Mouse (Mus musculus): Measurements from ENCODE around the gene Tigd2. TPM values are rescaled to one million over a fixed set of nuclear protein-coding genes. Genes with fewer than 3 reads are reported as not detected.

Gene Tigd2
- polyA plus RNA-seq, 1 experiment from 2014 or later: 10.6 TPM

Other genes starting within 250 kb of the Tigd2 start
- 23.4 and 26.7 TPM in 2 replicates for gene Fam13a, start 184.3 kb upstream of the Tigd2 start, polyA plus RNA-seq (2015; fragmentation: Nextera tagmentation; extraction: Ambion mirVana)
- 7.1 and 7.9 TPM in 2 replicates for gene Gprin3, start 217.4 kb downstream of the Tigd2 start, polyA plus RNA-seq (2015; fragmentation: Nextera tagmentation; extraction: Ambion mirVana)

All from lung, embryonic 15.5 days (tissue).